Mouse (Mus musculus) adrenal gland, postnatal 25 days (tissue): ENCODE measurements around the gene Cfi. TPM values are rescaled to one million over a fixed set of nuclear protein-coding genes. Genes with fewer than 3 reads are reported as not detected.

Experiments
- DNase-seq: peaks from one replicate; pipeline ENCODE4 v3.0.0; 2021; ENCODE audit warnings: mixed read lengths
- total RNA-seq: library from RNA; stranded (reverse); gene quantifications from 2 replicates; pipeline ENCODE4 v1.2.3, GENCODE M21; 2021

Cfi gene
- total RNA-seq, 1 experiment from 2014 or later: not detected

DNA sequence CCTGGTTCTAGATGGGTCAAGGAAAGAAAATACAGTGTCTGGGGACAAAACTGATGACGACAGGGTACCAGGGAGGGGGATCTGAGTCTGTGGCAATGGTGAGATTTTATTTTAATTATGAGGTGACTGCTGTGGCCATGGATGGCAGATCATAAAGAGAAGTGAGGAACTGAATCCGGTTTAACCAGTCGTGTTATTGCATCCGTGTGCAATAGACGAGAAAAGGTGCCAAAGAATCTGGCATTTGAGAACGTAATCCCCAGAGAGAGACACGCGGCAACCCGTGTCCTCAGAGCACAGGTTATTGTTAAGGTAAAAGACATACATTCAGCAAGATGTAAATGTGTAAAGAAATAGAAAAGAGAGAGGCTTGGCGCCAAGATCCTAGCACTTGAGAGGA, 41.6 kb downstream of the Cfi start:
- DNase-seq: no peak

DNA sequence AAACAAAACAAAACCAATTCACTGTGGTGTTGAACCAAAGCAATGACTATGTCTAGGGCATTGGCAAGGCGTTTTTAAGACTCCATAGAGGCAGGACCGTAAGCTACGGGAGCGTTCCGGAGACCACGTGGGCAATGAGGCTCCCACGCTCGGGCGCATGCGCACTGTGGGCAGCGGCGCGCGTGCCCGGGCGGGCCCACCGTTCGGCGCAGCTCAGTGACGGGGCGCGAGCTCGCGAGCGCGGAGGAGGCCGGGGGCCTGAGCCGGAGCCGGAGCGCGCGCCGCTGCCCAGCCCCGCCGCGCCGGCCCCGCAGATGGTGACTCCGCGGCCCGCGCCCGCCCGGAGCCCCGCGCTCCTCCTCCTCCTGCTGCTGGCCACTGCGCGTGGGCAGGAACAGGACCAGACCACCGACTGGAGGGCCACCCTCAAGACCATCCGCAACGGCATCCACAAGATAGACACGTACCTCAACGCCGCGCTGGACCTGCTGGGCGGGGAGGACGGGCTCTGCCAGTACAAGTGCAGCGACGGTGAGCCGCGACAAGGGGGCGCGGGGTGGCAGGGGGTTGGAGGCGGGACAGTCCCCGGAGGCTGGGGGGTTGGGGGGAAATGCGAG, 42.8 kb downstream of the Cfi start, which contains the start of gene Pla2g12a:
Pla2g12a (plus strand) TSS at position 202 of the 617 bp plus-strand sequence.
- DNase-seq: peak; percentile 96

DNA sequence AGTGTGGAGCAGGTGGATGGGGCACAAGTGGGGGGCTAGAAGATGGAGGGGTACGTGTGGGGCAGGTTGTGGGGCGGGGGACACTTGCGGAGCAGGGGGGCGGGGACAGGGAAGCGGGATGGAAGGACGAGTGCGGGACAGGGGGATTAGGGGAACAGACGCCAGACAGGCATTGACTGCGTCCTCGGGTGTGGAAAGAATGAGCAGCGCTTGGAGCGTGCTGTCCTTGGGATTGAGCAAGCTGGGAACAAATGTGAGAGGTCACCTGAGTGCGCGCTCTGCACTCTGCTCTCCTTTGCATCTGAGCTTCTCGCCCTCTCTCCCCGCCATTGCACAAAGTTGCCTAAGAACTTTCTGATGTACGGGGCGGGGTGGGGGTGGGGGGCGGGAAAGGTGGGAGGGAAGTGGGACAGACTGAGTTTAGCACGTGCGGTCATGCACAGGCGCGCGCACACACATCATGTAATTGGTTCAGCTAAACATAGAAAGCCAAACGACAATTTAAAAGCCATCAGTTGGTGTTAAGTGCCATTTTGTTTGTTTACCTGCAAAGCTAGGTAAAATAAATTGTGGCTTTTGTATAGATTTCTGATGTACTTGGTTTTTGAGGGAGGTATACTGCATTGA, 43.6 kb downstream of the Cfi start:
- DNase-seq: peak; percentile 41

DNA sequence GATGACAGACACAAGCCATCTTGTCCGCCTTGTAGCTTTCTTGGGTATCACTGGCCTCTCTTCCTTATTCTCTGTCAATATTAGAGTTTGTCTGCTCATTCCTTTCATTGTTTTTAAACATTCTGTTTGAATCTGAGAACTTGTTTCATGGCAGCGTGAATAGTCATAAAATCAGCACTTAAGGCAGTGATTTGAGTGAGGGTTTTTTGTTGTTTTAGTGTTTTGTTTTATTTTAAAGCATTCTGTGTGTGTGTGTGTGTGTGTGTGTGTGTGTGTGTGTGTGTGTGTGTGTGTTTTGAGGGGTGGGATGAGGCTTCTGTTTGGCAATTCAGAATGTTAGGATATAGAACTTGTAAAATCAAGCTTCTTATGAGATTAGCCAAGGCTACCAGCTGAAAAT, 44.2 kb downstream of the Cfi start:
- no peak for DNase-seq

DNA sequence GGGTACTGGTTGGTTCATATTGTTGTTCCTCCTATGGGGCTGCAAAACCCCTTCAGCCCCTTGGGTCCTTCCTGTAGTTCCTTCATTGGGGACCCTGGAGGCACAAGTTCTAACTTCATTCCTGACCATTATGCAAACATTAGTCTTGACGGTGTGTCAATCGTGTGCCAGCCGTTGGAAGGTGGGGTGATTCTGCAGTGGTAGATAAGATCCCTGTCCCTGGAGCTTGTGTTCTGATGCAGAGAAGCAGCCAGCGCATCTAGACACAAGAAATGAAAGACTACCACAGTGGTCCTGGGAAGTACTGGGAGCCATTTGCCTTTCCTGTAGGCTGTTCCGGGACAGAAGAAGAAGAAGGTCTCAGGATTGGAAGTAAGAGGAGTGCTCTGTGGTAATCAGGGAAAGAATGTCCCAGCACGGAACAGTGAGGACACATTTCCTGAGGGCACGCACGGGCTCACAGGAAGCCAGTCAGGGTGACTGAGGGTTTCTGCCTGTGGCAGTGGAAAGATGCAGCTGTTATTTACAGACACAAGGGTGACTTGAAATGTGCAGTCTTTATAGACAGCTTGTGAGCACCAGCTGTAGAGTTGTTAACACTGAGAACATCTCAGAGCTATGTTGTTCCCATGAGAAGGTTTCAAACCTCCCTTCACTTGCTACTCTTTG, 45.4 kb downstream of the Cfi start:
- no peak for DNase-seq

DNA sequence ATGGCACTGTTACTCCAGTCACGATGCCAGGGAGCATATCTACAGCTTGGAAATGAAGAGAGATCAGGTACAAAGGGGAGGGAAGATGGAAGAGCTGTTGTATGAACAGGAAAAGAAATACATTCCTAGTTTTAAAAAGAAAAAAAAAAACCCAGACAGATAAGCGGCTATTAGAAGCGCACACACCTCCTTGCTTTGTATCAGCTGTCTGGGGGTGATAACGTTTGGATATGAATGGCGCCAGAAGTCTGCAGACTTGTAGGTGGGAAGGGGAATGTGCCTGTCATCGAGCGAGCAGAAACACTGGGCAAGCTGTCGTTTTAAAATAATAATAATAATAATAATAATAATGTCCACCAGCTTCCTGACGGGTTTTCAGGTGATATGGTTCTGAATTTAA, 49.9 kb downstream of the Cfi start:
- DNase-seq: no peak

DNA sequence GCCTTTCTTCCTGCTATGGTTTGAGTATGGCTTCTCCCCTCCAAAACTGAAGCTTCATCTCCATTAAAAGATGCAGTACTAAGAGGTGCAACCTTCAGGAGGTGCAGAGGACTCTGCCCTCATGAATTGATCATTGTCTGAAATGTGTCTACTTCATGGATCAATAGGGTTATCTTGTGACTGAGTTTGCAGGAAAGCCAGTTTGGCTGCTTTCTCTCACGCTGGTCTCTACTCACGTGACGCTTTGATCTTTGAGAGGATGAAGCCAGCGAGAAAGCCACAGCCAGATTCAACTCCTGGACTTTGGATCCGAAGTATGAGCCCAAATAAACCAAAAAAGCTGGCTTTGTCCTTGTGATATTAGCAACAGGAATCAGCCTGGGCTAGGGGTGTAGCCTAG, 50.7 kb downstream of the Cfi start:
- no peak for DNase-seq

DNA sequence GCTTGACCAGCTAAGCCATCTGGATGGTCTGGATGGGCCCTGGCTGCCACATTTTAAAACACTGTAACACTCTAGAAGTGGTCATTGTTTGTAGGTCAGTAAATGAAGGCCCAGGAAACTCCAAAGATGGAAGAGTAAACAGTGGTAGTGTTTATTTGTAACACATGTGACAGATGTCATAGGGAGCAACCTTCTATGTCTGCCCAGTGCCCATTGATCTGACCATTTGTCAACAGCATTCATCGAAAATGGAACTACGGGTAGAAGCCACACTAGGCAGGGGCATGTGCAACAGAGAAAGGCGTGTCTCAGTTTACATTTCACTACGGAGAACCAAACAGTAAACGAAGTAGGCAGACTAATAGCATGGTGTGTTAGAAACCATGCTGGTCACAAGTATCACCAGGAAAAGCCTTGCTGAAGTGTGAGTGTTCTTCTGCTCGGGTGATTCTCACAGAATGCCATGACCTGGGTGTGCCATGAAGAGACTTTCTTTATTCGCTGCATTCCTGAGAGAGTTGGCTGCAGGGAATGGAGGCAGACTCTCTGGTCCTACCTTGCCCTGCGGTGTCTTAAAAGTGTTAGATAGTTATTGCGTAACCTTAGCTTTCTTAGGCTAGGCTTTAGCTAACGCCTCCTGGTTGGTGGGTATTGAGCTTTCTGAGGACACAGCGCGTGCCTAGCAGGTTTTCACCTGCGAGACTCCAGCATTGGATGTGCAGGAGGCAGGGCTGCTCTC, 52.3 kb downstream of the Cfi start:
- no peak for DNase-seq

DNA sequence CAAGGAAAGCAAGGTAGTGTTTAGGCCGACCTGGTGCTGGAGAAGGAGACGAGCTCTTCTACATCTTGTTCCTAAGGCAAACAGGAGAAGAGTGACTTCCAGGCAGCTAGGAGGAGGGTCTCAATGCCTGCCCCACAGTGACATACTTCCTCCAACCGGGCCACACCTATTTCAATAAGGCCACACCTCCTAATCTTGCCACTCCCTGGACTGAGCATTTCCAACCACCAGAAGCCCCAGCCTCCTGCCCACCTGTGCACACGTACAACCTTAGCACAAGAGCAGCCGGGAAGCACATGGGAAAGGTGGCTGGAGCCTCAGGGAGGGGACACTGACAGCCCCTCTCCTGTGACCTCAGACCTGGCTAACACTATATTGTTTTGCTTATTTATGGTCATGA, 56.3 kb downstream of the Cfi start:
- DNase-seq: no peak

DNA sequence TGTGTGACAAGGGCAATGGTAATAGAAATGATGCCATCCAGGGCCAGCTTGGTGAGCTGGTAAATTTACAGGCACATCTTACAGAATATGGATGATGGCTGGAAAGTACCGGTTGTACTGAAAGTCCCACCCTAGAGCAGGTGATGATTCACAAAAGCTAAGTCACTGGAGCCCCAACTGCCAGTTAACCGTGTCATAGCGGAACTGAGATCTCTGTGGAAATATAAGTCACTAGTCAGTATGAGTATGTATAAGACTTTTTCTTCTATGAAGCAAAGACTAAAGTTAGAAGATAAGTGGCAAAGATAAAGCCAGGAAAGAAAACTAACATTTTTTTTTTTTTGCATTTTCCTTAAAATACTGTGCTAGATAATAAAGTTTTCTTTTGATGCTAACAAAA, 57.5 kb downstream of the Cfi start:
- DNase-seq: no peak

DNA sequence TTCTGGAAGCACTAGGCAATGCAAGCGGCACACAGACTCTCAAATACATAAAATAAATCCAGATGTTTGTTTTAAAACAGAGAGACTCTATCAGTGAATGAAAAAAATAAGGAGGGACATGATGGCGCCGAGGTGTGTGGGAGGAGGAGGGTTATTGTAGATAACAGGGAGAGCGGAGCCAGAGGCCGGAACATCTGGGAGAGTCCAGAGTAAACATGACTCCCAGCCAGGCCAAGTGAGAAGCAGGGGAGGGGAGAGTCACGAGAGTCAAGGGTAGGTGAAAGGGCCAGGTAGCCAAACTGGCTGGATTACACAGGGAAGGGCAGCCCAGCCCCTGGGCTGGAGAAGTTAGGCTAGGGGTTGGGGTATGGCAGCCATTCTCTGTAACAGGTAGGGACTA, 60.9 kb downstream of the Cfi start:
- no peak for DNase-seq

DNA sequence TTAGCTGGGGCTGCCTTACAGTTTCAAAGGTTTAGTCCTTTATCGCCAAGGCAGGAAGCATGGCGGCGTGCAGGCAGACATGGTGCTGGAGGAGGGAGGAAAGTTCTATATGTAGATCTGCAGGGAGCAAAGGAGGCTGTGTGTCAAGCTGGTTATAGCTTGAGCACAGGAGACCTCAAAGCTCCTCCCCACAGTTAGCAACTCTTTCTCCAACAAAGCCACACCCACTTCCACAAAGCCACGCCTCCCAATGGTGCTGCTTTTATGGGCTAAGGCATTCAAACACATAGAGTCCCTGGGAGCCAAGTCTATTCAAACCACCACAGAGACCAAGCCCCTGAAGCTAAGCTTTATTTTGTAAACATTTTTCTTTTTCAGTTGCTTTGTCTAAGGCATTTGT, 63.2 kb downstream of the Cfi start:
- DNase-seq: no peak

DNA sequence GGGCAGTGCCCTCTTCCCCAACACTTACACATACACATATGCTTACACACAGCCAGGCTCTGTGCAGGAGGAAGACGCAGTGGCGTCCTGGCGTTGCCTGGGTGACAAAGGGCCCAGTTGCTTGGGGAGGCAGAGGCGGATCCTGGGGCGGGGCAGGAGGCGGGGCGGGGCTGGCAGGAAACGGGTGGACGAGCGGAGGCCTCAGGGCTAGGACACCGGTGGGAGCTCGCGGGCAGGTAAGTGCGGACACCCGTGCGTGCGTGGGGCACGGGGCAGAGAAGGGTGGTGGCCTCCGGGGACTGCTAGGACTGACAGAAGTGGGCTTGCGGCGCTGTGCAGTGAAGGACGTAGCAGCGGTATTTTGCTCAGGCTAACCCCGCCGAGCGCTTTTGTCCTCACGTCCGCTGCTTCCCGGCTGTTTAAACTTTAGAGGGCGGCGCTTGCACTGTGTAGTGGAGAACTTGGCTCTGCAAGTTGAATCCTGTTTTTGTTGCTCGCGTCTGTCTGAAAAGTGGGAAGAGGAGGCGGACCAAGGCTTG, 65.7 kb downstream of the Cfi start, which contains the start of gene Casp6:
Casp6 (plus strand) TSS at position 155 of the 539 bp plus-strand sequence.
- DNase-seq: peak; percentile 91

DNA sequence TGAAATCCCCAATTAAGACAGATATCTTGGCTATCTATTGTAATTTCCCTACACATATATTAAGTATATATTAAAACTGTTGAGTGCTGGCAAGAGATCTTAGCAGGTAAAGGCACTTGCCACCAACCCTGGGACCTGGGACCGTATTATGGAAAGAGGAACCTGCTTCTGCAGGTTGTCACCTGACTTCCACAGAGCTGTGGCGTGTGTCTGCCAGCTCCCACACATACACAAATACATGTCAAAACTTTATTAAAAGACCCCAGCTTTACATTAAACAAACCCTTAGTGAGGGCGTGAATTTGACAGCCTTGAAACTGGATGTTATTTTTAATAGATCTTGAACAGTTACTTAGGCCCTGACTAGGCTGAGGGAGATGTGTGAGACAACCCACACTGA, 67.7 kb downstream of the Cfi start:
- DNase-seq: no peak

DNA sequence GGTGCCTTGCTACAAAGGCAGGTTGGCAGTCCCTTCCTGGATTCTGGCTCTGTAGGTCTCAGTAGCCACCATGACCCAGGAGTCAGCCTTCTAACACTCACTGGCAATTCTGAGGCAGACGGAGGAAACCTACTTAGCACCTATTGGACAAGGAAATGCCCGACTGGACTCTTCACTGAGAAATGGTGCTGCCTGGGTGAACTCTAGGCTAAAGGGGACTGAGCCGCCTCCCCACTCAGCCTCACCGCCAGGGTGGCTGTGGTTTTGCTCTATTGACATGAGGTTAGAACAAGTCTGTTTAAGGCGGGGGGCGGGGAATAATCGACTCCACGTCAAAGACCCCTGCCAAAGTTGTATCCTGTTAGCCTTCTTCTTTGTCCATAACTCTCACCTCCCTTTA, 68.2 kb downstream of the Cfi start:
- no peak for DNase-seq

DNA sequence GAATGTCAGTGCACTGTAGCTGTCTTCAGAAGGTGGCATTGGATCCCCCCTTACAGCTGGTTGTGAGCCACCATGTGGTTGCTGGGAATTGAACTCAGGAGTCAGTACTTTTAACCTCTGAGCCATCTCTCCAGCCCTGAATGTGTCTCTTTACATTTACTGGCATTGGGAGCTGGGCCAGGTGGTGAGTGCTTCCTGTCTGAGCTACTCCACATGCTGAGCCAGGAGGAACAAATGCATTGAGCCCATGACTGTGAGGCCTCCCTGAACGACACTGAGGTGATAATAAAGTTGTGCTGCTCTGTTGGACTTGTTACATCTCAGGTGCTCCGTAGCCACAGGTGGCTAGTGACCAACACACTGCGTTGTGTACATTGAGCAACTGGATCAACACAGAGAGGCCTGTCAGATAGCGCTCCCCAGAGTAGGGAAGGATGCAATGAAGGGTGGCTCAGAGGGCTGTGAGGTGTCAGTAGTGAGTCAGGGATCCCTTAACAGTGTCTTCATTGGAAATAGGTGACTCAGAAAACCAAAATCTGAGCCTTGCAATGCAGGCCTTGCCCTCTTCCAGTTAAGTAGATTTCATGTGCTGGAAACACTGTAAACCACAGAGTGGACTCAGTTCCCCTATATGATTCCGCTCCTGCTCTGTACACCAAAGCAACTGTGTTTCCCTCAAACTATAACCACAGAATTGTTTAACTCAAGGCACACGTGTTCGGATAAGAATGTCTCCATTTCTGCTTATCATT, 68.9 kb downstream of the Cfi start:
- no peak for DNase-seq

DNA sequence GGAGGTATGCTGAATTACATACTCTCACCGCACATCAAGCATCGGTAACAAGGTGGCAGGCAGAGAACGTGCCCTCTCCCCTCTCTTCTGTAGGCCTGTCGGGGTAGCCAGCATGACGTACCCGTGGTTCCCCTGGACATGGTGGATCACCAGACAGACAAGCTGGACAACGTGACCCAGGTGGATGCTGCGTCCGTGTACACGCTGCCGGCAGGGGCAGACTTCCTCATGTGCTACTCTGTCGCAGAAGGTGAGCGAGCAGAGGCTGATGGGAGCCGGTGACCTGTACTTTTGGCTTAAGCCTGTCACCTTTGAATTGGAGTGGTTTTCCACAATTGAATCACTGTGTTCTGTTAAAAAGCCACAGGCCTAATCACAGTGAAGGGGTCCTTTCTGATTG, 76.3 kb downstream of the Cfi start:
- no peak for DNase-seq

DNA sequence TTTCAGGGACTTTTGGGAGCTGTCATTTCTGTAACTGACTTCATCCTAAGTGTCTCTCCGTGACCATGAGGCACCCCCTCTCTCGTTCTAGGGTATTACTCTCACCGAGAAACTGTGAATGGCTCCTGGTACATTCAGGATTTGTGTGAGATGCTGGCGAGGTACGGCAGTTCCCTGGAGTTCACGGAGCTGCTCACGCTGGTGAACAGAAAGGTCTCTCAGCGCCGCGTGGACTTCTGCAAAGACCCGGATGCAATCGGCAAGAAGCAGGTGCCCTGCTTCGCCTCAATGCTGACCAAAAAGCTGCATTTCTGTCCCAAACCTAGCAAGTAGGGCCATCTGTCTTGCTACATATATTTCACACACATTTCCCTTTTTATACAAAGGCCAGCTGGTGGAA, 77.6 kb downstream of the Cfi start:
- no peak for DNase-seq

DNA sequence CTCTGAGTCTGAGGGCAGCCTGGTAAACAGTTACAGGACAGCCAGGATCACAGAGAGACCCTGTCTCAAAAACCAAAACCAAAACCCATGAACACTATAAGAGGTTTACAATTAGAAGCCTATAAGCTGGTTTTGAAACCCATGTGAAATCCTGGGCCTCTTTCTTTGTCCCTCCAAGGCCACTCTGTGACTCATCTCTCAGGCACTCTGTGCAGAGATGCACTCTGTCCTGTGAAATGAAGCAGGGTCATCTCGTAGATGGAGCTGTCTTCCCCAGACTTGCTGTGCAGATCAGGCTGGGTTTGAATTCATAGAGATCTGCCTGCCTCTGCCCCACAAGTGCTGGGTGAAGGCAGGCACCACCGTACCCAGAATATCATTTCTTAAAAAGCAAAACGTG, 81.7 kb downstream of the Cfi start:
- DNase-seq: no peak

DNA sequence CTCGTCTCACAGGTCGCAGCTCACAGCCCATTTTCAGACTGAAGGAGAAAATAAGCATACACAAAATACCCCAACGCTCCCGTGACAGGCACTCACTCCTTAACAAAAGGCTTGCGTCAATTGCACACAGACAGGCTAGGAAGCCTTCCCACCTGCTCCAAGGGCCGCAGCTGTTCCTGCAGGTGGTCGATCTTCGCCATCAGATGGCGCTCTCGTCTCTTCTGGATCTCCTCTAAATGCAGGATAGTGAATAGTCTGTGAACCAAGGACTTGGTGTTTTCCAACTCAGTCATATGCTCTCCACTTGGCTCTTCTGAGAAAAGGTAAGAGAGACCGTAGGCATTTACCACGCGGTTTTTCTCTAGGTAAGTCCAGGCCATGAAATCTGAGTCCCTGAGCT, 82.8 kb downstream of the Cfi start:
- peak; percentile 73 for DNase-seq

DNA sequence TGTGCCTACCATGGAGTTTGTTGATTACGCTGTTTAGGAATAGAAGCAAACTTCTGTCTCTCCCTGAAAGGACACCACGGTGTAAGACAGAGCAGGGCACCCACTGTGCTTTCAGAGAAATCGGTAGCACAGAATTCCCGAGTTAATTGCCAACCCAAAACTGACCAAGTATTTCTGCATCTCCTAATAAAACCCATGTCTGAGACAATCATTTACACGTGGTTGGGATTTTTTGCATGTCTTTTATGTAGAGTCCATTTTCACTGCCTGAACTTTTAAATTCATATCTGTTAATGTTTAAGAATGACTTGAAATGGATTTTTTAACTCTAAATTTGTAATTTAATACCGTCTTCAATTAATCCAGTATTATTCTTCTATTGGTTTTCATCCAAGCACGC, 87.9 kb downstream of the Cfi start:
- DNase-seq: no peak
